Mouse (Mus musculus): Measurements from ENCODE around the gene Extl1.
"Not testable (repeated sequence)": the region's sequence is repeated elsewhere in the genome, so short reads cannot be mapped to it uniquely, and the experiment has no call there.

Extl1 gene

GRCm38 (mm10) chr4:134383750-134384149 lies at the start of gene Extl1:
Extl1 (minus strand) TSS chr4:134383850.
- DNase-seq (ENCODE audit: low spot score) = not testable (repeated sequence)

DNA sequence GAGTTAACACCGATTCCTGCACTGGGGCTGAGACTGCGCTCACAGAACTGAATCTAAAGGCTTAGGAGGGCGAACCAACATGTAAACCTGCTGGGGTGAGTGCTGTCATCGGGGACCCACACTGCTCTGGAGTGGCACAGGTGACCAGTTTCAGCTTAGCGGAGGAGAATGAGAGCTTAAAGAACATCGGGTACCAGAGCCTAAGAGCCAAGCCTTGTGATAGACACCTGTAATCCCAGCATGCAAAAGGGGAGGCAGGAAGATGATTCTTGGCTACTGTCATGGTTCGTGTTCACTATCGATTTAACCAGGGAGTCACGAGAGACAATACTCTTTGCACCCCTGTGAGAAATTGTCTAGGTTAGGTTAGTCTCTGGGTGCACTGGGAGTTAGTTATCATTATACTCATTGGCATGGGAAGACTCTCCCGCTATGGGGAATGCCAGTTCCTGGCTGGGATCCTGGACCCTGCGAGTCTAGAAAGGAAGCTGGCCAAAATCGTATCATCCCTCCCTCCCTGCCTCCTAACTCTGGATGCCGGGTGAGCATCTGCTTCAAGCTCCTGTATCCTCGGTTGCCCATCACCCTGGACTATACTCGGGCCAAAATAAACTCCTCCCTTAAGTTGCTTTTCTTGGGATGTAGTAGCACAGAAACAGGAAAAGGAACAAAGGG lies 49.2 kb upstream of the Extl1 start:
- no peak for DNase-seq (ENCODE audit: low spot score)

- no peak for DNase-seq (ENCODE audit: low spot score)
Observed at GRCm38 (mm10) chr4:134430381-134431004, 46.8 kb upstream of the Extl1 start.

DNA sequence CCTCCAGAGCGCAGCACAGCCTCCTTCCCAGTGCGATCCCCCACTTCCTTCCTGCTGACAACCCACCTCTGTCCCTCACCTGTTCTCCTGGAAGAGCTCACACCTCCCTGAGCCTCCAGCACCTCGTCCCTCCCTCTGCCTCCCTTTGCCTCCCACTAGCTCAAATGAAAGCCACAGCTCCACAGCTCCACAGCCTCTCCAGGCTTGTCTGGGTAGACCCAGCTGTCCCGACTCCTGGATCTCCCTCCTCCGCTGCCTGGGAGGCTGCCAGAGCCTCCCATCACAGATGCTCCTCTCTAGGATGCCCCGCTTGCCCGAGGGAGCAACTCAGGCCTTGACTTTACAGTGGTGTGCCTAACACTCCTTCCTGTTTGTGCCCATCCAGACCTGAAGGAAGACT lies 41.4 kb upstream of the Extl1 start:
- DNase-seq (ENCODE audit: low spot score) = no peak

DNA sequence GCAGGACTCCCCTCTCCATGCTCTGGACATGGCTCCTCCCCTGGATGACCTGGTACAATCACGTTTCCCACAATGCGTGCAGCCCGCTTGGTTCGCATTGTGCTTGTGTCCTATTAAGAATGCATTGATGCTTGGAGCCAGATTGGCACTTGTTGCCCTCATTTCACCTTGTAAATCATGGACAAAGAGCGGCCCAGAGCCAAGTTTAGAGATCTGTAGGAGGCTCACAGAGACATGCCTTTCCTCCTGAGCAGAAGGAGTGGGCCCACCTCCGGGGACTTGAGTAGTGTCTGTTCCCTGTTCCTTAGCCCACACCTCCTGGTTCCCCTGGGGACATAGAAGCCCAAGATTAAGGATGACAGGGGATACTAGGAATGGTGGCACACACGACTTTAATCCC lies 40.3 kb upstream of the Extl1 start:
- DNase-seq (ENCODE audit: low spot score) = no peak

- no peak for DNase-seq (ENCODE audit: low spot score)
Observed at GRCm38 (mm10) chr4:134421971-134422370, 38.3 kb upstream of the Extl1 start.

DNA sequence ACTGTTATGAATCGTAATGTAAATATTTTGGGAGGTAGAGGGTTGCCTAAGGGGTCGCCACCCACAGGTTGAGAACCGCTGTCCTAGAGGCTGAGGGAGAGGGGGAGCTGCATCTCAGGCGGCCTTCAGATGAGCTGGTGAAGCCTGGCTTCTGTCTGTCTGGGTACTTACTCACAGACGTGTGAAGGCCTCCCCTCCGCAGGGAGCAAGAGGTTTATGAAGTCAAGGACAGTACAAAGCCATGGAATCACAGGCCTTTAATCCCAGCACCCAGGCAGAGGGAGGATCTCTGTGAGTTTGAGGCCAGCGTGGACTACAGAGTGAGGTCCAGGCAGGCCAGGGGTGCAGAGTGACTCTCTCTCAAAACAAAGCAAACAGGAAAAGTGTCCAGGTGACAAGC lies 33.5 kb upstream of the Extl1 start:
- no peak for DNase-seq (ENCODE audit: low spot score)

GRCm38 (mm10) chr4:134416602-134417001 lies 33.0 kb upstream of the Extl1 start:
- DNase-seq (ENCODE audit: low spot score) = no peak

- no peak for DNase-seq (ENCODE audit: low spot score)
Observed at GRCm38 (mm10) chr4:134416177-134416576, 32.5 kb upstream of the Extl1 start.

GRCm38 (mm10) chr4:134409286-134409685 lies 25.6 kb upstream of the Extl1 start:
- DNase-seq (ENCODE audit: low spot score) = peak; percentile 38

DNA sequence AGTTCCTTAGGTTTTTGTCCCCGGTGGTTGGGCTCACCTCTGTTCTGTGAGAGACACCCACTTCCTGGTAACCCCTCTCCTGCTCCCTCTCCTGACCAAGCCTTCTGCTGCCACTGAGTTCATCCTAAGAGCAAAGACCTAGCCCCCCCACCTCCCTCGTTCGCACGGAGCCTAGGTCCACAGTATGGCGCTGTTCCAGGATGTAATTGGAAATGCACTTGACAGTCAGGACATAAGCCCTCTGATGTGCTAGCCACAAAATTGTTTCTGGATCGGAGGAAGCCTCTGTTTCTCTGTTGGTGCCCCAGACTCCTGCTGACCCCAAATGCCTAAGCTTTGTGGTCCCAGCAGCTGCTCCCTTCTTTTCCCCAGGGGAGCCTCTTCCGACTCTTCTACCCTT lies 20.1 kb upstream of the Extl1 start:
- DNase-seq (ENCODE audit: low spot score) = no peak

- no peak for DNase-seq (ENCODE audit: low spot score)
Observed at GRCm38 (mm10) chr4:134402571-134403262, 19.1 kb upstream of the Extl1 start.

DNA sequence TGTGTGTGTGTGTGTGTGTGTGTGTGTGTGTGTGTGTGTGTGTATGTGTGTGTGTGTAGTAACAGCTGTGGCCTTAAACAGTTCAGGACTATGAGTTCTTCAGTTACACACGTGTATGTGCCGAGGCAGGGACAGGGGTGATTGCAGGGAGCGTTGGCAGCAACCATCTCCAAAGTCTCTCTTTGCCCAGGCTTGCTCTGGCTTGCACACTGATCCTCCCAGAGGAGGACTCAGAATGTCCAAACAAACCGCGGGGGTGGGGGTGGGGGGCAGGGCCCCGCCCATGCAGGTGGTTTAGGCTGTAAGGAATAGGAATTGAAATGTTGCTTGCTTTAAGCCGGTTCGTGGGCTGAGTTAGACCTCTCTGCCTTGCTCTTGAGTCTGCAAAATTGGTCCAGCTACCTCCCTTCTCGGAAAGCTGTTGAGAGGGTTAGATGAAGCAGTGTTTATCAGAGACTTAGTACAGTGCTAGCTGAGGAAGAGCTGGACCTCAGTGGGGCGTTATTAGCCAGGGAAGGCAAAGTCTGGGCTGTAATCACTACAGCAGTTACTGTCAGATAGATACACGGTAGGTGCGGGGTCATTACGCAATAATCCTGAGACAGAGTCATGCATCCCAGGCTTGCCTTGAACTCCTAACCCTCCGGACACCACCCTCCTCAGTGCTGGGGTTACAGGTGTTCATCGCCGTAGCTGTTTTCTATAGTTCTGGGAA lies 18.4 kb upstream of the Extl1 start:
- no peak for DNase-seq (ENCODE audit: low spot score)

GRCm38 (mm10) chr4:134401181-134401661 lies 17.6 kb upstream of the Extl1 start:
- DNase-seq (ENCODE audit: low spot score) = peak; percentile 22

DNA sequence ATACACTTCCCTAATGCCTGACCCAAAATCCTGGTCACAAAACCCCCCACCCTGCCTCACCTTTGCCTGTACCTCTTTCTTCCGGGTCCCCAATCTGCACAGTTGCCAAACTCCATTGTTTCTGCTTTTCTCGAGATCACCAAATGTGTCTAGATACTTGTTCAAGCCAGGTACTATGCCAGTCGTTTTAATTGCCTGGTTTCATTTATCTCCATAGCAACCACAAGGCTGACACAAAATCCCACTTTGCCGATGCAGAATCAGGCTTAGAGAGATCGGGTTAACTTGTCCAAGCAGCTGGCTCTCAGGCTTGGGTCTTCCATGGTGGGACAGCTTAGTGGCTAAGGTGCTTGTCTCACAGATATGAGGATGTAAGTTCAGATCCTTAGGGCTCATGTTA lies 16.6 kb upstream of the Extl1 start:
- DNase-seq (ENCODE audit: low spot score) = no peak

DNA sequence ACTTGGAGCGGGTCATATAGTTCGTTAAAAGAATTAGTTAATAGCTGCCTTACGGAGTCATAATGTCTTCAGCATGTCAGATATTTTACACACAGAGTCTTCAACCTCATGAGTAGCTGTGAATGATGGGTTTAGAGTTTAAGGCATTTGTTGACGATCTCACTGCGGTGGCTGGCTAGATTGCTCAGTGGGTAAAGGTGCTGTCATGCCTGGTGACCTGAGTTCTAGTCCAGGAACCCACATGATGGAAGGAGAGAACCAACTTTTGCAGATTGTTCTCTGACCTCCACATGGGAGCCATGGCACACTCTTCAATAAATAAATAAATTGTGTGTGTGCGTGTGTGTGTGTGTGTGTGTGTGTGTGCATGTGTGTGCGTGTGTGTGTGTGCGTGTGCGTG lies 14.1 kb upstream of the Extl1 start:
- no peak for DNase-seq (ENCODE audit: low spot score)

DNA sequence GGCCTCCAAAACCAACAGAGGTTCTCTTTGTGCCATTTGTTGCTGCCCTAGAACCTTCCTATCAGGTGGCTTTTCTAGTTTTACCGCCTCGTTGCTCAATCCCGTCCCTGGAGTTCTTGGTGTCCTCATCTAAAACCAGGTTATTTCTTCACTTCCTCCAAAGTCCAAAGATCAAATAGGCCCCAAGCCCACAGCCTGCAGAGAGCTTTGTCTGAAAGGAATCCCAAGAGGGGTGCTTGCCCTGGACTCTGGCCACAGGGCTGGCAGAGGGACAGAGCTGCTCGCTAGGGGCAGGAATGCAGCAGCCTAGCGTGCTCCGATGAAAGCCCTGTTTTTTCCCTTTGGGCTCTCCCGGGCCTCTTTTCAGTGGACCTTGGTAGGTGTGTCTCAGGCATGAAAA lies 13.5 kb upstream of the Extl1 start:
- DNase-seq (ENCODE audit: low spot score) = no peak

DNA sequence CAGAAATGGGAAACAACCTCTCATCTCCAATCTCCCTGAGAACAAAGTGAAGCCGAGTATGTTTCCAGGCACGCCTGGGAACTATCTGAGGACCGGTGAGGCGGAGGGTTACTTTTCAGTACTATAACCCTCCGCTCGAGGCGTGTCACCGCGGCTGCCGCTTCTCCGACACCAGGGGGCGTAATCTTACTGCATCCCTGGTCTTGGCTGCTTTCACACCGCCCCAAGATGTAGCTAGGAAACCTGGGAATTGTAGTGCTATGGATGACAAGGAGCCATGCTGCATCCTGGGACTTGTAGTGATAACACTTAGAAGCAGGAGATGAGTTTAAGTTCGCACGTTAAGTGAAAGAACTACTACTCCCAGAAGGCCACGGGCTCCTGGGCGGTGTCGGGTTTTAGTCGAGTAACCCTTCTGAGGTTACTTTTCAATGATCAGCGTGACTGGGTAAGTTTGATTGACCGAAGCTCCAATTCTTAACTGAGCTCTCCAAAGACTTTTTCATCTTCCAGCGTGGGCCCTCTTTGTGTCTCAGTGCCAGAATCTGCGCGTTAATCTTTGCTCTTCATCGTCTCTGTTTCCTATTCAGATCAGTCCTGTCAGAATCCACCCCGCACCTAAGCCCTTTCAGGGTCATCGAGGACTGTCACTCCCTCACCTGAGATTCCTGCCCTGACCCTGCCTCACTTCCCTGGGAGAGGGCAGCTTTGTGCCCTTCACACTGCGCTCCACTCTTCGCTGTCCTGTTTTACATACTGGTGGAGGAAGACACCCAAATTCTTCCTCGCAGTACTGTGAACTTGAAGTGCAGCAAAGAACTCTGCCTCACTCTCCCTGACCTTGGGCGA lies 12.6 kb upstream of the Extl1 start, which contains the start of gene Pafah2:
Gene Pafah2 (plus strand): TSS at position 344 of the 849 bp plus-strand sequence.
- DNase-seq (ENCODE audit: low spot score) = peak; percentile 85

- DNase-seq (ENCODE audit: low spot score) = no peak
Observed at GRCm38 (mm10) chr4:134395142-134395541, 11.5 kb upstream of the Extl1 start.

GRCm38 (mm10) chr4:134393026-134393425 lies 9.4 kb upstream of the Extl1 start:
- DNase-seq (ENCODE audit: low spot score) = no peak

GRCm38 (mm10) chr4:134392595-134392994 lies 8.9 kb upstream of the Extl1 start:
- DNase-seq (ENCODE audit: low spot score) = no peak

DNA sequence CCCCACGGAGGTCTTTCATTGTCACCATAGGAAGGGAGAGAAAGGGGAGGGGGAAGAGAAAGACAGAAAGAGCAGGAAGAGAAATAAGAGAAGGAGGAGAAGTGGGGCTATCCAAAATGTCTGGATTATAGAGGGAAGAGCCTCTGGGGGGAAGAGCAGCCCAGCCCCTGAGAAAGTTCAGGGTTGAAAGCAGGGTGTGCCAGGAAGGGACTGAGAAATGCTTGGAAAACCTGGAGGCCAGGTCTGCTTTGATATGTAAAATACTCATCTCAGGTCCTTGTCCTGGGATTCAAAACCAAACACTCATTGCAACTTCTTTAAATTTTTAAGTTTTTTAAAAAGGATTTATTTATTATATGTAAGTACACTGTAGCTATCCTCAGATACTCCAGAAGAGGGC lies 8.0 kb upstream of the Extl1 start:
- no peak for DNase-seq (ENCODE audit: low spot score)

Measured in c-Kit-positive CD71-positive TER-119-positive erythroid progenitor cells, embryonic 14.5 days (primary cell).